Mouse (Mus musculus) adrenal gland, postnatal 10 days (tissue): ENCODE measurements around the gene Colgalt2. TPM values are rescaled to one million over a fixed set of nuclear protein-coding genes. Genes with fewer than 3 reads are reported as not detected.

ENCODE experiments used
- DNase-seq: peaks from one replicate; pipeline ENCODE4 v3.0.0; 2021; ENCODE audit warnings: mixed read lengths
- total RNA-seq, 2 experiments: library from RNA; stranded (reverse); gene quantifications; 2 replicates each; pipeline ENCODE4 v1.2.3; 2021

Gene Colgalt2
- total RNA-seq, 2 experiments from 2014 or later: 2.6 to 3.2 TPM

DNA sequence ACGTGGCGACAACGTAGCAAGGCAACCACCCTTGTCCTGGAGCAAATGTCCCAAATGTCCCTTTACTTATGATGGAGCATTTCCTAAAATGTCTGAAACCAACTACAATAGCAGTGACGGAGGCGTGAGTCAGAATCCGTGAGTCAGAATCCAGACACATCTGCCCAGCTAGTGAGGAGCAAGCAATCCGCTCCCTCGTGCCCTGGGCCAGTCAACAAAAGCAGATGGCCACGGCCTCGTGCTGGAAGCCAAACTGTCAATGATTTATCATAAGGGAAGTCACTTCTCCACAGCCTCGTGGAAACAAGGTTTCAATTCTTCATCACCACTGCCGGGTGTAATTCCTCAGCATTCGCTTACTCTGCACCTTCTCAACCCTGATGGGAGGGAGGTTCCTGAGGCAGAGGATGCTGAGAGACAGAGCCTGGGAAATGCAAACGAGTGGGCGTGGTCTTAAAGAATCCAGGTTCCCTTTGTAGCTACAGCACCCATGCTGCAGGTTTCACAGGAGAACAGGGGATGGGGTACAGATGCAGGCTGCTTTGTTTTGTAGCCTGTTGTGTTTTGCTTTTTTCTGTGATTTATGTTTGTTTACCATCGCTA lies 136.9 kb downstream of the Colgalt2 start:
- DNase-seq: peak; percentile 64

- DNase-seq: no peak
These were observed 137.6 kb downstream of the Colgalt2 start for GRCm38 (mm10) chr1:152537186-152537585.

GRCm38 (mm10) chr1:152538817-152539216 lies 139.2 kb downstream of the Colgalt2 start:
- DNase-seq: no peak

DNA sequence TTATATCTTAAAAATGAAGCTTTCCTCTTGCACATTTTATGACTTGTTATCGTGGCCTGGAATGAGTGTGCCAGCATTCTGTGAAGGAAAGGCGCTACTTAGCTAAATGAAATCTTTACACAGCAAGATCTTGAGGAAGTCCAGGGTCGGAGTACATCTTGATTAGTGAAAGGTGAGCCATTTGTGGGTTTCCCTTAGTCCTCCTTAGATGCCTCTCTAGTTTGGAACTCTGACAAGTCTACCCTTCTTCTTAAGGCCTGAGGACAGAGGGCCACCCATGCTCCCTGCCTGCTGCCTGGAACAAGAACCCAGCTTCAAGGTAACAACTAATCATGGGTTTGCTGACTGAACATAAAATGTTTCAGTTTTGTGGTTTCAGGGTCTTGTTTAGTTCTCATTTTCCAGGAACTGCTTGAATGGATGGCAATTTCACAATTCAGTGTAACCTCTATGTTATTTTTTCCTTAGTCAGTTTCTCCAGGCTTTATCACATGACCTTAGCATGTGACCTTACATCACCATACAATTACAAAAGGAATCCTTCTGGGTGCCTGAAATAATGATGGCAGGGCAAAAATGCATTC lies 140.8 kb downstream of the Colgalt2 start:
- no peak for DNase-seq

- DNase-seq: no peak
These were observed 143.2 kb downstream of the Colgalt2 start for GRCm38 (mm10) chr1:152542747-152543378.

GRCm38 (mm10) chr1:152543449-152544159 lies 144.0 kb downstream of the Colgalt2 start:
- no peak for DNase-seq

GRCm38 (mm10) chr1:152549061-152549738 lies 149.6 kb downstream of the Colgalt2 start:
- DNase-seq: no peak

DNA sequence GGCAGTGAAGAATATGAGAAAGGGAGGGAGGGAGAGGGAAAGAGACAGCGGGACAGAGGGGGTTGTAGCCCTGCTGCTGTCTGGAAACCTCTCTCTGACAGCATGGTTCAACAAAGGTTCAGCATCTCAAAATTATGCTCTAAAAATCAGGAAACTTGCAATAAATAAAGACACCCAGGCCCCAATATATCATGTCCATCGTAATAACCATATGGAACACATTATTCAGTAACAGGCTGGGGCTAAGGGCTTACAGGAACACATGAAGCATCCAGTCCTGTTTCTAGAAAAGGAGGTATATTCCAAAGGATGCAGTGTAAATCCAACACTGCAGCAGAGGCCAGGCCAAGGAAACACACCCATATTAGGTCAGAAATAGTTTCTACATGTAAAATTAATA lies 150.9 kb downstream of the Colgalt2 start:
- no peak for DNase-seq

DNA sequence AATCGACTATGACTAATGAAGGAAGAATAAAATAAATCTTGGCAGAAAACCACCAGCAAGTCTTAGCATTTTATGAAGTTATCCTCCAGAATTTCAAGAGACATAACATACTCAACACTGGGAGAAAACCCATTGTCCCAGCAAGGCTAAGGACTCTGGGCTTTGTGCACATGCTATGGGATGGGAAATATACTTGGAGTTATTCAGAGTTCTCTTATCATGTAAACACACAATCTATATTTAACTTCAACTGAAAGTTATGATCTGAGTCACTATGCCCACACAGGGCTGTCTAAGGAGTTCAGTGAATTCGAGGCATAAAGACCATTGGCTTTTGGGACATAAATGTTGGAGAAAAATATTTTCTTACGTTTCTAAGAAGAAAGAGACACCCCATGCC lies 151.3 kb downstream of the Colgalt2 start:
- DNase-seq: no peak

DNA sequence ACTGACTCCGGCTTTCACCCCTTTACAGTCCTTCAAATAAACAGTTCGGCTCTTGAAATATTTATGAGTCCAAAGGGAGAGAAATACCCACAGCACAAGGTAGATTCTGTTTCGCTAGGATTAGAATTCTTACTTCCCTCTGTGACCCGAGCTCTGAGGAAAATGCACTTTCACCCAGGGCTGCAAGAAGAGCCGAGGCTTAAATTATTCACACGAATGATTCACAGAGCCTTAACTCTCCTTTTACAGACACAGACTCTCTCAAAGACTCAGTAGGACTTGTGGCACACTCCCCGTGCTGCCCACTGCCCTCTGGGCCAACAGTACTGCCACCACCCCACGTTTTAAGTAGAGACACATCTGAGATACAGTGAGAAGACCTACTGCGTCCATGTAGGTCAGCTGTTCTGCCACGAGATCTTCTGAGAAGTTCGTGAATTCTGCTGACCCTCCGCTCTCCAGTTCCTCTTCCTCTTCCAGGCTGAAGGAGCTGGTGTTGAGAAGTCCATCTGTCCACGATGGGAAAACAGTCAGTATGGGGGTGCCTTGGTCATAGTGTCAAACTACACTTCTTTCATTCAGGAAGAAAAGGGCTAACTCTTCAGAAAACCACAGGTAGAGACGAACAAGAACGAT lies 154.4 kb downstream of the Colgalt2 start:
- no peak for DNase-seq

DNA sequence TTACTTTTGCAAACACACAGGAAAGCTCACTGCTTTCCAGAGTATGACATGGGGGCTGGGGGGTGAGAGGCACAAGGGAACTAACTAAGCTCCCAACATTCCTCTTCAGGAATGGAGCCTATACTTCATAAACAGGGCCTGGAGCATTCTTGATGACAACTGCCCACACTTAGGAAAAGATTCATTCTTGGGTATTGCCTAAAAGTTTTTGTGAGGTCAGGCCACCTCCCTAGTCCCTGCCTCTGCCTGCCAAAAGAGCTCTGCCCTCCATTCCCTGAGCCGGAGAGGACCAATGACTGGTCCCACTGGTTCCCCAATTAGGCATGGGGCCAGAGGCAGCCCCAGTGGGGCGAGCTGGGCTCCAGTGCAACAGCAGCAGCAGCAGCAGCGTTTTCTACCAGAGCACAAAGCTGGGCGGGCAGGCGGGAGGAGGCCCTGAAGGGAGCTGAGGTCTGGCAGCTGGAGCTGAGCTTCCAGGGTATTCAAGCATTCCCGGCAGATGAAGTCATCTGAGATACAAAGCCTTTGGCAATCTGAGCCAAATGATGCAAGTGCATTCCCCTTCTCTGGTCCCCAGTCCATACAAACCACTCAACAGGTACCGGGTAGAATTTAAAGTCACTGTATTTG lies 156.4 kb downstream of the Colgalt2 start:
- DNase-seq: peak; percentile 86

DNA sequence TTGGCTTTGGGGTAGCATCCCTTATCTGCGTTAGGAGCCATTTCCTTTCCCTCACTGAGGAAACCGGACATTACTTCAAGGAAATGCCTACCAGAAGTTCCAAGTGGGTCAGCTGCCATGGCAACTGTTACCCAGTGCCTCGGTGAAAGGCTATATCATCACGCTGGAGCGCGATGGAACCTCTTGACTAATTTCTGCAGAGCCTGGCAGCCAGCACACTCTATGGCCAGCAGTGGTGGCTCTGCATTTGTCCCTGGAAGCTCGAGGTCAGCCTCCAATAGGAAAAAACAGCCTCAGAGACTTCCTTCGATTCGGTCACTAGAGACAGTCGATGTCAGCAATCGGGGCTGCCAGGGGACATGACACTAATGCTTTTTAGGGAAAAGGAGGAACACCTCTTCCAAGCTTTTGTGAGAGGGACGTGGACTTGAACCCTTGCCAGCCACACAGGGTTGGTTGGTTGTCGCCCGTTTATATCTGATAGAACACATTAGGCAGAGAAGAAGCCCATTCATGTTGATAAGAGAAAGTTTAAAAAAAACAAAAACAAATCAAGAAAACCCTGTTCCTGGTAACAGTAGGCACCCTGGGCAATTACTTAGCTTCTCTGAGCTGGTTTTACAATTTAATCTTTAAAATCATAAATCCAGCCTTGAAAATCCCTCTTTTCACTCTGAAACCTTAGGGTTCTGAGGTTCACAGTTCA lies 157.1 kb downstream of the Colgalt2 start:
- peak; percentile 66 for DNase-seq

Other genes with a start within 250 kb of the Colgalt2 start
- gene Tsen15, start 13.1 kb upstream of the Colgalt2 start, total RNA-seq: 10 to 100 TPM; 25.8 to 27.8 TPM